Mouse (Mus musculus): ENCODE results near the gene Rsl1.
A peak's percentile ranks its signal among the peaks of the same experiment; 100 is the strongest.
"Not testable (repeated sequence)": the region's sequence is repeated elsewhere in the genome, so short reads cannot be mapped to it uniquely, and the experiment has no call there.

Rsl1 gene

GRCm38 (mm10) chr13:67172991-67173722 lies at the start of gene Rsl1:
Gene Rsl1 (plus strand): TSS chr13:67173182.
- peak; percentile 72 for DNase-seq (ENCODE audit: low read depth)

DNA sequence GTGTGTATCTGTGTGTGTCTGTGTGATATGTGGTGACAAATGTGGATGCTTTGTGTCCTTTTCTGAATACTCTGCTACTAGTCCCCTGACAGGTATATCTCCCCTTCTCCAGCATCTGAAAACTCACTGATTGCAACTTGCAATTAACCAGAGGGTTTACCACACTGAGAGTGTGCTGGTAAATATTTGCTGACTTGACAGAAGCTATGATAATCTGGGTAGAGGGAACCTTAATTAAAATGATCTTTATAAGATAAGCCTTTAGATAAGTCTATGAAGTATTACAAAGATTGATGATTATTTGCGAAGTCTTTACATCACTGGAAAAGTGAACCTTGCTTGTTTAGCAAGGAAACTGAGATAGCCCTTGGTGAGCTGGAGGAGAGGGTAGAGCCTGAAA lies 48.5 kb upstream of the Rsl1 start:
- DNase-seq (ENCODE audit: low read depth), result no peak

GRCm38 (mm10) chr13:67127507-67127906 lies 45.5 kb upstream of the Rsl1 start:
- DNase-seq (ENCODE audit: low read depth), result not testable (repeated sequence)

DNA sequence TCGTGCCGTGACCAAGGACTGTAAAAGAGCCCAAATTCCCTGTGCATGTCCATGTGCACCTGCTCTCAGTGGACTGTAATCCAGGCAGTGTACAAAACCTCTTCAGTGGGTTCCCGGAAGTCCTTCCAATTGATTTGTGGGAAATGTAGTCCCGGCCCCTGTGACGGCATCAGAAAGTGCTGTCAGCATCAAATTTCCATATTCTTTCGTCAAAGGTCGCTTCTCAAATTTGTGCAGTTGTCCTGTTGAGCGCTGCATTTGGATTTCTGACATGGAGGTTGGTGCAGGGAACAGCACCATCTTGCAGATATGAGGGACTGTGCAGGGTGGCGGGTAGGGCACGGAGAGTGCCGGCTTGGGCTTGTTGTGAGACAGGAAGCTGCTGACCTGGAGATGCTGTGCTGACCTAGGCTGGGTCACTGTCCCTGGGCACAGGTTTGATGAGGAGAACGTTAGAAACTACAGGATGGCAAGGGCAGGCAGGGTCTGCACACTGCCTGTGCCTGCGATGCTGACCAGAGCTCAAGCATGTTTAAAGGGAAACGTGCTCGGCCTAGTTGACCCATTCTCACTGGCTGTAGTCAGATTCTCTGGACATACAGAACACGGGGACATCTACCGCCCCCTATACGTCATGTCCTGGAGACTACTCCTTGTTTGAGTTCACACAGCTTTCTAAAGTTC lies 44.8 kb upstream of the Rsl1 start:
- peak; percentile 87 for DNase-seq (ENCODE audit: low read depth)

- not testable (repeated sequence) for DNase-seq (ENCODE audit: low read depth)
Observed at GRCm38 (mm10) chr13:67166122-67166521, 6.9 kb upstream of the Rsl1 start.

GRCm38 (mm10) chr13:67173723-67174055 lies 707 bp downstream of the Rsl1 start:
- DNase-seq (ENCODE audit: low read depth), result peak; percentile 44

DNA sequence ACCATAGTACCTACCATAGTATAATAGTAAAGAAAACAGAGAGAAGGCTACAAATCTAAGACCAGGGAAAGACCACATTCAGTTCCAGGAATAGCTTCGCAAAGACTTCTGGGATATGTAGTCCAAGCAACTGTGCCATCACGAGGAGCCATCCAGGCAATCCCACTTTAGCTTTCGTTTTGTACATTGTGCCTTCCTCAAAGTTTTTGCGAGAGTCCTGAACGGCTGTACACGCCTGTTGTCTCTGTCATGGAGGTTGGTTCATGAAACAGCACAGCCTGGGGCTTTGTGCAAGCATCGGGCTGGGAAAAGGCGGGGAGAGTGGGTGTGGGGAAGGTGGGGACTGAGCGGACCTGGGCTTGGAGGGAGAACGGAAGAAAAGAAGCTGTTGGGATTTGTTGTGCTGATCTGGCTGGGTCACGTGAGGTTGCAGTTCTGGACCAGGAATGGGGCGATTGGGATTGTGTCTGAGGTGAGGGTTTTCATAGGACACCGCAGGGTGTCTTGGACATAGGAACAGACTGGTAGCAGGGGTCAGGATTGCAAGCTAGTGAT lies 21.4 kb downstream of the Rsl1 start, which contains the start of gene Zfp455:
Gene Zfp455, plus strand, starts transcription at position 167 of the 555 bp plus-strand sequence.
- peak; percentile 83 for DNase-seq (ENCODE audit: low read depth)

DNA sequence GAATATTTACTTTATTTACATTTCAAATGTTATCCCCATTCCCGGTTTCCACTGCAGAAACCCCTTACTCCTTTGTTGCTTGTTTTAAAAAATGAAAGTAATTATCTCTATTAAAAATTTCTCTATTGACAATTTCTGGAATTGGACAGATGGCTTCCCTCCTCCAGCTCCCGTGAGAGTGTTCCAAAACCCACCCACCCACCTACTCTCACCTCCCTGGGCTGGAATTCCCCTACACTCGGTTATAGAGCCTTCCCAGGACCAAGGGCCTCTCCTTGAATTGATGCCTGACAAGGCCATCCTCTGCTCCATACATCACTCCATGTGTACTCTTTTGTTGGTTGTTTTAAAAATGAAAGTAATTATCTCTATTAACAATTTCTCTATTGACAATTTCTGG lies 28.7 kb downstream of the Rsl1 start:
- no peak for DNase-seq (ENCODE audit: low read depth)

GRCm38 (mm10) chr13:67214015-67214607 lies 41.1 kb downstream of the Rsl1 start:
- DNase-seq (ENCODE audit: low read depth), result peak; percentile 10

All from NIH3T3 (cell line).